Mouse (Mus musculus) thymus, adult 2 months (tissue): ENCODE results near the gene Mtf1. TPM values are rescaled to one million over a fixed set of nuclear protein-coding genes. Genes with fewer than 3 reads are reported as not detected.
A peak's percentile ranks its signal among the peaks of the same experiment; 100 is the strongest.

Experiments
- DNase-seq: peaks from one replicate; pipeline ENCODE4 v3.0.0; 2021
- H3K27ac ChIP-seq: fragments of 200-500 bp; 2 replicates; pipeline ENCODE4 v1.5.1; 2012; ENCODE audit warnings: low read length, control low read depth; ENCODE audit not compliant: control insufficient read depth, insufficient read depth
- H3K27me3 ChIP-seq: fragments of 200-500 bp; 2 replicates; pipeline ENCODE4 v1.6.1; 2012; ENCODE audit warnings: mild to moderate bottlenecking, low read length, moderate library complexity, mixed read lengths; ENCODE audit not compliant: control insufficient read depth, insufficient read depth
- H3K36me3 ChIP-seq: fragments of 200-500 bp; 2 replicates; pipeline ENCODE4 v1.6.1; 2012; ENCODE audit warnings: mild to moderate bottlenecking, low read length, moderate library complexity; ENCODE audit not compliant: control insufficient read depth, insufficient read depth
- H3K4me1 ChIP-seq: fragments of 200-500 bp; replicated peaks from 2 replicates; pipeline ENCODE4 v1.6.1; 2012; ENCODE audit warnings: low read length; ENCODE audit not compliant: control insufficient read depth, insufficient read depth
- H3K4me3 ChIP-seq: fragments of 200-500 bp; 2 replicates; pipeline ENCODE4 v1.5.1; 2012; ENCODE audit warnings: mild to moderate bottlenecking, low read length, control low read depth, moderate library complexity; ENCODE audit not compliant: control insufficient read depth, insufficient read depth
- CTCF ChIP-seq: fragments of 200-500 bp; IDR thresholded peaks from 2 replicates; pipeline ENCODE4 v1.5.1; 2012; ENCODE audit warnings: mild to moderate bottlenecking, control low read depth, low read length, moderate library complexity, borderline replicate concordance; ENCODE audit not compliant: control insufficient read depth, poor library complexity, insufficient read depth; ENCODE audit errors: extremely low read depth
- POLR2A ChIP-seq: fragments of 200-500 bp; IDR thresholded peaks from 2 replicates; pipeline ENCODE4 v1.6.1; 2012; ENCODE audit warnings: mild to moderate bottlenecking, low read length, control low read depth, moderate library complexity; ENCODE audit not compliant: control insufficient read depth, poor library complexity, insufficient read depth; ENCODE audit errors: extremely low read depth
- WGBS: fragments of 180-500 bp; shearing (Covaris S2); methylation state at CpG from one replicate; pipeline ENCODE4 v1.1.7; 2018; 5-methylcytosine and 5-hydroxymethylcytosine counted together
- polyA plus RNA-seq: library from polyadenylated mRNA; depleted of rRNA; stranded (reverse); fragments of >200 nt; gene quantifications from 2 replicates; pipeline ENCODE4 v1.2.3, GENCODE M21; 2012

Gene Mtf1
- polyA plus RNA-seq, 1 experiment = 10.4 TPM

GRCm38 (mm10) chr4:124832796-124833195 is 30.9 kb downstream of the Mtf1 start:
- 98% methylated on average over 10 of the region's 10 CpGs for WGBS
- H3K4me3 ChIP-seq = no peak overlapping the region
- DNase-seq = no peak
- no peaks in the 10 kb centered on the region for H3K27me3 ChIP-seq
- no peak overlapping the region for H3K27ac ChIP-seq
- H3K36me3 ChIP-seq = peaks cover 13% of the 10 kb centered on the region
- H3K4me1 ChIP-seq = no peaks in the 10 kb centered on the region
- TF ChIP-seq CTCF (no peak), POLR2A (no peak)

- TF ChIP-seq CTCF (no peak), POLR2A (no peak)
- DNase-seq = no peak
- no peak overlapping the region for H3K4me3 ChIP-seq
- WGBS = 96% methylated on average over 14 of the region's 14 CpGs
- H3K27me3 ChIP-seq = no peaks in the 10 kb centered on the region
- peaks cover 14% of the 10 kb centered on the region for H3K36me3 ChIP-seq
- no peak overlapping the region for H3K27ac ChIP-seq
- H3K4me1 ChIP-seq = no peaks in the 10 kb centered on the region
Observed at GRCm38 (mm10) chr4:124838035-124838700, 36.3 kb downstream of the Mtf1 start.

- Histone ChIP-seq H3K27ac (no peak overlapping the region), H3K27me3 (no peaks in the 10 kb centered on the region), H3K4me3 (no peak overlapping the region), H3K4me1 (no peaks in the 10 kb centered on the region), H3K36me3 (peaks cover 14% of the 10 kb centered on the region)
- 97% methylated on average over 1 of the region's 1 CpGs for WGBS
- DNase-seq = no peak
- TF ChIP-seq POLR2A = no peak
- TF ChIP-seq CTCF = no peak
Observed at GRCm38 (mm10) chr4:124840998-124841397, 39.1 kb downstream of the Mtf1 start.

GRCm38 (mm10) chr4:124843493-124843892 is 41.6 kb downstream of the Mtf1 start:
- TF ChIP-seq POLR2A (no peak), CTCF (peak; percentile 81; the same call in 1 of the 2 replicates)
- no peak overlapping the region for H3K27ac ChIP-seq
- no peaks in the 10 kb centered on the region for H3K27me3 ChIP-seq
- no peaks in the 10 kb centered on the region for H3K4me1 ChIP-seq
- DNase-seq = peak; percentile 53
- no peak overlapping the region for H3K4me3 ChIP-seq
- peaks cover 3% of the 10 kb centered on the region for H3K36me3 ChIP-seq
- WGBS = 85% methylated on average over 11 of the region's 11 CpGs

GRCm38 (mm10) chr4:124847573-124847972 is 45.7 kb downstream of the Mtf1 start:
- Histone ChIP-seq H3K36me3 (no peaks in the 10 kb centered on the region), H3K27me3 (no peaks in the 10 kb centered on the region), H3K4me3 (no peak overlapping the region), H3K27ac (no peak overlapping the region), H3K4me1 (peaks cover 16% of the 10 kb centered on the region)
- no peak for TF ChIP-seq POLR2A
- peak; percentile 85; the same call in 1 of the 2 replicates for TF ChIP-seq CTCF
- 24% methylated on average over 8 of the region's 8 CpGs for WGBS
- DNase-seq = peak; percentile 83

GRCm38 (mm10) chr4:124849631-124850260 is 47.8 kb downstream of the Mtf1 start:
- Histone ChIP-seq H3K4me3 (peak overlapping the region; percentile 93), H3K27ac (no peak overlapping the region), H3K27me3 (no peaks in the 10 kb centered on the region), H3K36me3 (peaks cover 9% of the 10 kb centered on the region), H3K4me1 (peaks cover 16% of the 10 kb centered on the region)
- TF ChIP-seq CTCF (no peak), POLR2A (no peak)
- 20% methylated on average over 24 of the region's 24 CpGs for WGBS
- peak; percentile 17 for DNase-seq
